Mouse (Mus musculus) retina, embryonic 14.5 days (tissue): Measurements from ENCODE around the gene Rimbp3.
"Not testable (repeated sequence)": the region's sequence is repeated elsewhere in the genome, so short reads cannot be mapped to it uniquely, and the experiment has no call there.

Experiments
- DNase-seq: peaks from one replicate; pipeline ENCODE4 v3.0.0-alpha.2; 2015; ENCODE audit warnings: low spot score

Gene Rimbp3

GRCm38 (mm10) chr16:17208389-17209361 lies at the start of gene Rimbp3:
Gene Rimbp3, plus strand, starts transcription at chr16:17208603.
- peak; percentile 97 for DNase-seq

GRCm38 (mm10) chr16:17165478-17165877 lies 42.9 kb upstream of the Rimbp3 start:
- DNase-seq = not testable (repeated sequence)

- DNase-seq = no peak
Observed at GRCm38 (mm10) chr16:17167179-17167578, 41.2 kb upstream of the Rimbp3 start.

- DNase-seq = no peak
Observed at GRCm38 (mm10) chr16:17168049-17168448, 40.4 kb upstream of the Rimbp3 start.

- DNase-seq = no peak
Observed at GRCm38 (mm10) chr16:17175765-17176164, 32.6 kb upstream of the Rimbp3 start.

GRCm38 (mm10) chr16:17177623-17178170 lies 30.7 kb upstream of the Rimbp3 start:
- no peak for DNase-seq

GRCm38 (mm10) chr16:17179706-17180105 lies 28.7 kb upstream of the Rimbp3 start:
- no peak for DNase-seq

- DNase-seq = no peak
Observed at GRCm38 (mm10) chr16:17181382-17181781, 27.0 kb upstream of the Rimbp3 start.

GRCm38 (mm10) chr16:17182136-17182535 lies 26.3 kb upstream of the Rimbp3 start:
- DNase-seq = no peak

- no peak for DNase-seq
Observed at GRCm38 (mm10) chr16:17183003-17183402, 25.4 kb upstream of the Rimbp3 start.

- DNase-seq = no peak
Observed at GRCm38 (mm10) chr16:17185475-17185874, 22.9 kb upstream of the Rimbp3 start.

GRCm38 (mm10) chr16:17193823-17194222 lies 14.6 kb upstream of the Rimbp3 start:
- no peak for DNase-seq

GRCm38 (mm10) chr16:17200121-17200952 lies 8.1 kb upstream of the Rimbp3 start:
- peak; percentile 10 for DNase-seq

- peak; percentile 85 for DNase-seq
Observed at GRCm38 (mm10) chr16:17200953-17201707, 7.3 kb upstream of the Rimbp3 start.

- DNase-seq = peak; percentile 48
Observed at GRCm38 (mm10) chr16:17201977-17202376, 6.4 kb upstream of the Rimbp3 start.

- no peak for DNase-seq
Observed at GRCm38 (mm10) chr16:17202549-17202948, 5.9 kb upstream of the Rimbp3 start, which contains the start of gene Ube2l3. Gene Ube2l3, minus strand, starts transcription at chr16:17202649.

GRCm38 (mm10) chr16:17204990-17205389 lies 3.4 kb upstream of the Rimbp3 start:
- DNase-seq = peak; percentile 68

GRCm38 (mm10) chr16:17209404-17209960 lies 1.1 kb downstream of the Rimbp3 start:
- DNase-seq = no peak

GRCm38 (mm10) chr16:17209981-17210838 lies 1.8 kb downstream of the Rimbp3 start:
- peak; percentile 91 for DNase-seq

- DNase-seq = no peak
Observed at GRCm38 (mm10) chr16:17216934-17217633, 8.7 kb downstream of the Rimbp3 start.
